Mouse (Mus musculus): ENCODE measurements around the gene Paqr5.

GRCm38 (mm10) chr9:61933333-61933732, 93.3 kb downstream of the Paqr5 start:
- no peak for TF ChIP-seq POLR2A (IDR thresholded peaks at IDR 0.05; ENCODE audit: borderline replicate concordance, control insufficient read depth, low read depth, low read length)
- no peak for TF ChIP-seq CTCF (IDR thresholded peaks at IDR 0.05; ENCODE audit: control insufficient read depth, insufficient read depth, low read length)
